Mouse (Mus musculus): ENCODE results near the gene St13.
"Not testable (repeated sequence)": the region's sequence is repeated elsewhere in the genome, so short reads cannot be mapped to it uniquely, and the experiment has no call there.

Gene St13

GRCm38 (mm10) chr15:81399638-81400315 lies at the start of gene St13, which contains the start of gene Xpnpep3:
Gene St13 (minus strand): TSS chr15:81400077.
Gene Xpnpep3 (plus strand): TSS chr15:81400138.
- DNase-seq (ENCODE audit: low read depth, low spot score), result peak; percentile 93

GRCm38 (mm10) chr15:81448463-81448862 lies 48.6 kb upstream of the St13 start:
- peak; percentile 85 for DNase-seq (ENCODE audit: low read depth, low spot score)

GRCm38 (mm10) chr15:81439236-81439635 lies 39.4 kb upstream of the St13 start:
- no peak for DNase-seq (ENCODE audit: low read depth, low spot score)

GRCm38 (mm10) chr15:81438345-81438744 lies 38.5 kb upstream of the St13 start:
- no peak for DNase-seq (ENCODE audit: low read depth, low spot score)

- DNase-seq (ENCODE audit: low read depth, low spot score), result no peak
These were observed 31.3 kb upstream of the St13 start for GRCm38 (mm10) chr15:81431195-81431594.

- no peak for DNase-seq (ENCODE audit: low read depth, low spot score)
These were observed 28.1 kb upstream of the St13 start for GRCm38 (mm10) chr15:81427947-81428346.

GRCm38 (mm10) chr15:81425311-81425710 lies 25.4 kb upstream of the St13 start:
- no peak for DNase-seq (ENCODE audit: low read depth, low spot score)

- no peak for DNase-seq (ENCODE audit: low read depth, low spot score)
These were observed 22.3 kb upstream of the St13 start for GRCm38 (mm10) chr15:81422156-81422681.

GRCm38 (mm10) chr15:81421454-81421853 lies 21.6 kb upstream of the St13 start:
- DNase-seq (ENCODE audit: low read depth, low spot score), result no peak

GRCm38 (mm10) chr15:81418065-81418464 lies 18.2 kb upstream of the St13 start:
- no peak for DNase-seq (ENCODE audit: low read depth, low spot score)

GRCm38 (mm10) chr15:81416763-81417310 lies 17.0 kb upstream of the St13 start:
- DNase-seq (ENCODE audit: low read depth, low spot score), result not testable (repeated sequence)

GRCm38 (mm10) chr15:81408199-81408598 lies 8.3 kb upstream of the St13 start, which contains the start of gene Dnajb7:
Gene Dnajb7 (minus strand): TSS chr15:81408299.
- DNase-seq (ENCODE audit: low read depth, low spot score), result no peak

- DNase-seq (ENCODE audit: low read depth, low spot score), result no peak
These were observed 5.1 kb upstream of the St13 start for GRCm38 (mm10) chr15:81405008-81405407.

GRCm38 (mm10) chr15:81399297-81399637 lies 610 bp downstream of the St13 start:
- DNase-seq (ENCODE audit: low read depth, low spot score), result no peak

- no peak for DNase-seq (ENCODE audit: low read depth, low spot score)
These were observed 1.7 kb downstream of the St13 start for GRCm38 (mm10) chr15:81398189-81398588.

- no peak for DNase-seq (ENCODE audit: low read depth, low spot score)
These were observed 5.5 kb downstream of the St13 start for GRCm38 (mm10) chr15:81394211-81394915.

- DNase-seq (ENCODE audit: low read depth, low spot score), result no peak
These were observed 6.9 kb downstream of the St13 start for GRCm38 (mm10) chr15:81392997-81393396.

GRCm38 (mm10) chr15:81386327-81386726 lies 13.6 kb downstream of the St13 start:
- DNase-seq (ENCODE audit: low read depth, low spot score), result no peak

- no peak for DNase-seq (ENCODE audit: low read depth, low spot score)
These were observed 21.0 kb downstream of the St13 start for GRCm38 (mm10) chr15:81378845-81379244.

- no peak for DNase-seq (ENCODE audit: low read depth, low spot score)
These were observed 25.3 kb downstream of the St13 start for GRCm38 (mm10) chr15:81374621-81375020.

- DNase-seq (ENCODE audit: low read depth, low spot score), result no peak
These were observed 29.5 kb downstream of the St13 start for GRCm38 (mm10) chr15:81370356-81370755.

- no peak for DNase-seq (ENCODE audit: low read depth, low spot score)
These were observed 31.3 kb downstream of the St13 start for GRCm38 (mm10) chr15:81368601-81369000.

- no peak for DNase-seq (ENCODE audit: low read depth, low spot score)
These were observed 33.6 kb downstream of the St13 start for GRCm38 (mm10) chr15:81366241-81366640.
